Mouse (Mus musculus): ENCODE data around the gene Ncapd2.

DNA sequence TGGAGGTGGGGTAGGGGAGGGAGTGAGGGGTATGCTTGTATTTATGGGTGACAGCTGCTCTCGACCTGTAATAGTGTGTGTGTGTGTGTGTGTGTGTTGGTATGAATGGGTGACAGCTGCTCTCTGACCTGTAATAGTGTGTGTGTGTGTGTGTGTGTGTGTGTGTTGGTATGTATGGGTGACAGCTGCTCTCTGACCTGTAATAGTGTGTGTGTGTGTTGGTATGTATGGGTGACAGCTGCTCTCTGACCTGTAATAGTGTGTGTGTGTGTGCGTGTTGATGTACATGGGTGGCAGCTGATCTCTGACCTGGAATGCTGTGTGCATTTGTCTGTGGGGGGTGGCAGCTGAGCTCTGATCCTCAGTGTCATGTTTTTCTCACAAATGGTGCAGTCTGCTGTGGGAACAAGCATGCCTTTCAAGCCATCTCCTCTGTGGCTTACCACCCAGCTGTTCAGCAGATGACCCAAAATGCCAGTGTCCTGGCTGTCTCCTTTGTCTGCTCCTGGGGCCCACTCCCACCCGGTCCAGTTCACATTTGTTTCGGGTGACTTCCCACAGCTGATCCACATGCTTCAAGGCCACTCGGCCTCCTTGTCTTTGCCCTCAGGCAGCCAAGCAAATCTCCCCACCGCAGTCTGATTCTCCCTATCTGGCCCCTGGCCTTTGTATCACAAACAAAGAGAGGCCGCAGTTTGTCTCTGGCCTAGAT is 34.4 kb downstream of the Ncapd2 start:
- TF ChIP-seq TAL1 (IDR thresholded peaks at IDR 0.05; ENCODE audit: low read length), result no peak
- TF ChIP-seq GATA1 (IDR thresholded peaks at IDR 0.05; ENCODE audit: low read length), result no peak
